Mouse (Mus musculus) forebrain, embryonic 12.5 days (tissue): Measurements from ENCODE around the gene Pgghg. TPM values are rescaled to one million over a fixed set of nuclear protein-coding genes. Genes with fewer than 3 reads are reported as not detected.

Experiments used
- ATAC-seq: fragments of 200-750 bp; cut with Nextera tagmentation; 2 replicates; pipeline ENCODE4 v1.8.0; 2017; ENCODE audit warnings: moderate TSS enrichment; ENCODE audit not compliant: low FRiP score
- H3K27ac ChIP-seq: fragments of 300-500 bp; sonication (generic); 2 replicates; pipeline ENCODE4 v1.5.1; 2016; ENCODE audit warnings: mild to moderate bottlenecking
- H3K27me3 ChIP-seq: fragments of 300-500 bp; sonication (generic); 2 replicates; pipeline ENCODE4 v1.6.1; 2016; ENCODE audit warnings: mild to moderate bottlenecking
- H3K36me3 ChIP-seq: fragments of 300-500 bp; sonication (generic); replicated peaks from 2 replicates; pipeline ENCODE4 v1.6.1; 2016; ENCODE audit warnings: mild to moderate bottlenecking
- H3K4me1 ChIP-seq: fragments of 300-500 bp; sonication (generic); 2 replicates; pipeline ENCODE4 v1.6.1; 2016
- H3K4me2 ChIP-seq: fragments of 300-500 bp; sonication (generic); 2 replicates; pipeline ENCODE4 v1.6.1; 2016; ENCODE audit warnings: mild to moderate bottlenecking, moderate library complexity
- H3K4me3 ChIP-seq: fragments of 300-500 bp; sonication (generic); replicated peaks from 2 replicates; pipeline ENCODE4 v1.5.1; 2016; ENCODE audit warnings: mild to moderate bottlenecking
- H3K9ac ChIP-seq: fragments of 300-500 bp; sonication (generic); 2 replicates; pipeline ENCODE4 v1.6.1; 2016; ENCODE audit warnings: mild to moderate bottlenecking
- H3K9me3 ChIP-seq: fragments of 300-500 bp; sonication (generic); 2 replicates; pipeline ENCODE4 v1.6.1; 2016
- WGBS: fragments of 180-500 bp; shearing (Covaris S2); methylation state at CpG from one replicate; pipeline ENCODE4 v1.1.7; 2016; 5-methylcytosine and 5-hydroxymethylcytosine counted together
- polyA plus RNA-seq: library from polyadenylated mRNA; unstranded; fragments of >200 nt; fragmentation: Nextera tagmentation; extraction: Ambion mirVana; gene quantifications from 2 replicates; pipeline ENCODE4 v1.2.1, GENCODE M21; 2016

Pgghg gene
- polyA plus RNA-seq, result 12.7 and 12.9 TPM in 2 replicates

GRCm38 (mm10) chr7:140941222-140942051, at the start of gene Pgghg:
Gene Pgghg (plus strand): TSS chr7:140941391.
- peak within 1 kb of the TSS; percentile 48 for H3K4me3 ChIP-seq
- WGBS, result 5% methylated on average over 33 of the region's 33 CpGs
- H3K9ac ChIP-seq, result peak within 1 kb of the TSS; percentile 69
- H3K4me1 ChIP-seq, result peaks cover 16% of the 10 kb centered on the region
- peak within 1 kb of the TSS; percentile 65 for H3K4me2 ChIP-seq
- ATAC-seq, result peak; percentile 89
- H3K9me3 ChIP-seq, result no peaks in the 10 kb centered on the region
- no peak within 1 kb of the TSS; the same call in 1 of the 2 replicates for H3K27ac ChIP-seq
- H3K27me3 ChIP-seq, result peaks cover 4% of the 10 kb centered on the region; the same call in 1 of the 2 replicates
- peaks cover 5% of the 10 kb centered on the region; the same call in 1 of the 2 replicates for H3K36me3 ChIP-seq

GRCm38 (mm10) chr7:140894031-140894430, 47.2 kb upstream of the Pgghg start:
- H3K27me3 ChIP-seq, result no peaks in the 10 kb centered on the region
- peaks cover 81% of the 10 kb centered on the region for H3K36me3 ChIP-seq
- 90% methylated on average over 7 of the region's 7 CpGs for WGBS
- no peaks in the 10 kb centered on the region for H3K4me1 ChIP-seq
- H3K9ac ChIP-seq, result no peak overlapping the region
- H3K4me2 ChIP-seq, result no peak overlapping the region
- H3K27ac ChIP-seq, result no peak overlapping the region
- no peak for ATAC-seq
- H3K4me3 ChIP-seq, result no peak overlapping the region
- H3K9me3 ChIP-seq, result no peaks in the 10 kb centered on the region

- Histone ChIP-seq H3K4me2 (no peak overlapping the region), H3K36me3 (peaks cover 80% of the 10 kb centered on the region), H3K27ac (no peak overlapping the region), H3K27me3 (no peaks in the 10 kb centered on the region), H3K4me1 (no peaks in the 10 kb centered on the region), H3K4me3 (no peak overlapping the region), H3K9ac (no peak overlapping the region), H3K9me3 (no peaks in the 10 kb centered on the region)
- WGBS, result 94% methylated on average over 3 of the region's 3 CpGs
- no peak for ATAC-seq
These were observed 46.6 kb upstream of the Pgghg start for GRCm38 (mm10) chr7:140894611-140895010.

- Histone ChIP-seq H3K4me2 (no peak overlapping the region), H3K36me3 (peaks cover 60% of the 10 kb centered on the region), H3K27me3 (no peaks in the 10 kb centered on the region), H3K9ac (no peak overlapping the region), H3K9me3 (no peaks in the 10 kb centered on the region), H3K27ac (no peak overlapping the region), H3K4me3 (no peak overlapping the region), H3K4me1 (no peaks in the 10 kb centered on the region)
- no peak for ATAC-seq
- WGBS, result 91% methylated on average over 7 of the region's 7 CpGs
These were observed 43.3 kb upstream of the Pgghg start for GRCm38 (mm10) chr7:140897863-140898262.

GRCm38 (mm10) chr7:140899121-140899520, 42.1 kb upstream of the Pgghg start:
- ATAC-seq, result no peak
- H3K36me3 ChIP-seq, result peaks cover 48% of the 10 kb centered on the region

GRCm38 (mm10) chr7:140900220-140900619, 41.0 kb upstream of the Pgghg start, which contains the start of gene Cox8b:
Gene Cox8b (minus strand): TSS chr7:140900446.
- no peaks in the 10 kb centered on the region for H3K9me3 ChIP-seq
- no peak within 1 kb of the TSS for H3K27ac ChIP-seq
- H3K4me3 ChIP-seq, result no peak within 1 kb of the TSS
- no peak within 1 kb of the TSS for H3K4me2 ChIP-seq
- 87% methylated on average over 10 of the region's 10 CpGs for WGBS
- no peak within 1 kb of the TSS for H3K9ac ChIP-seq
- ATAC-seq, result no peak
- no peaks in the 10 kb centered on the region for H3K27me3 ChIP-seq
- H3K36me3 ChIP-seq, result peaks cover 39% of the 10 kb centered on the region
- H3K4me1 ChIP-seq, result no peaks in the 10 kb centered on the region

More at GRCm38 (mm10) chr7:140899121-140899520, 42.1 kb upstream of the Pgghg start:
- whole genome bisulfite sequencing, result 85% methylated on average over 3 of the region's 3 CpGs
- Histone ChIP-seq H3K27ac (no peak overlapping the region), H3K9me3 (no peaks in the 10 kb centered on the region), H3K4me2 (no peak overlapping the region), H3K9ac (no peak overlapping the region), H3K4me3 (no peak overlapping the region), H3K27me3 (no peaks in the 10 kb centered on the region), H3K4me1 (no peaks in the 10 kb centered on the region)

GRCm38 (mm10) chr7:140902036-140902875, 38.9 kb upstream of the Pgghg start:
- H3K4me1 ChIP-seq, result no peaks in the 10 kb centered on the region
- no peak overlapping the region for H3K4me2 ChIP-seq
- no peak overlapping the region for H3K27ac ChIP-seq

GRCm38 (mm10) chr7:140903212-140903611, 38.0 kb upstream of the Pgghg start:
- H3K4me1 ChIP-seq, result no peaks in the 10 kb centered on the region
- no peak overlapping the region for H3K4me2 ChIP-seq
- ATAC-seq, result peak; percentile 46; the same call in 1 of the 2 replicates
- peaks cover 13% of the 10 kb centered on the region for H3K36me3 ChIP-seq
- H3K27me3 ChIP-seq, result no peaks in the 10 kb centered on the region
- no peak overlapping the region for H3K4me3 ChIP-seq
- no peak overlapping the region for H3K9ac ChIP-seq
- WGBS, result 24% methylated on average over 13 of the region's 13 CpGs
- H3K27ac ChIP-seq, result no peak overlapping the region
- H3K9me3 ChIP-seq, result no peaks in the 10 kb centered on the region

More at GRCm38 (mm10) chr7:140902036-140902875, 38.9 kb upstream of the Pgghg start:
- Histone ChIP-seq H3K4me3 (no peak overlapping the region), H3K36me3 (peaks cover 22% of the 10 kb centered on the region), H3K9ac (no peak overlapping the region), H3K9me3 (no peaks in the 10 kb centered on the region), H3K27me3 (no peaks in the 10 kb centered on the region)
- 71% methylated on average over 15 of the region's 15 CpGs for WGBS
- ATAC-seq, result no peak

GRCm38 (mm10) chr7:140905642-140906081, 35.5 kb upstream of the Pgghg start:
- no peak for ATAC-seq
- 94% methylated on average over 2 of the region's 2 CpGs for WGBS
- Histone ChIP-seq H3K9ac (no peak overlapping the region), H3K4me1 (peaks cover 4% of the 10 kb centered on the region; the same call in 1 of the 2 replicates), H3K4me3 (no peak overlapping the region), H3K4me2 (no peak overlapping the region), H3K27ac (no peak overlapping the region), H3K9me3 (no peaks in the 10 kb centered on the region), H3K27me3 (no peaks in the 10 kb centered on the region), H3K36me3 (no peaks in the 10 kb centered on the region)

- Histone ChIP-seq H3K4me2 (no peak overlapping the region), H3K36me3 (no peaks in the 10 kb centered on the region), H3K9ac (no peak overlapping the region), H3K4me1 (peaks cover 4% of the 10 kb centered on the region; the same call in 1 of the 2 replicates), H3K27me3 (no peaks in the 10 kb centered on the region), H3K27ac (no peak overlapping the region), H3K9me3 (no peaks in the 10 kb centered on the region), H3K4me3 (no peak overlapping the region)
- WGBS, result 87% methylated on average over 13 of the region's 13 CpGs
- no peak for ATAC-seq
These were observed 34.1 kb upstream of the Pgghg start for GRCm38 (mm10) chr7:140907131-140907530.

- H3K9me3 ChIP-seq, result no peaks in the 10 kb centered on the region
- H3K4me3 ChIP-seq, result no peak overlapping the region
- peaks cover 4% of the 10 kb centered on the region; the same call in 1 of the 2 replicates for H3K4me1 ChIP-seq
- H3K27ac ChIP-seq, result no peak overlapping the region
- no peak for ATAC-seq
- 90% methylated on average over 7 of the region's 7 CpGs for WGBS
- H3K27me3 ChIP-seq, result no peaks in the 10 kb centered on the region
- no peak overlapping the region for H3K9ac ChIP-seq
- H3K4me2 ChIP-seq, result no peak overlapping the region
- H3K36me3 ChIP-seq, result no peaks in the 10 kb centered on the region
These were observed 33.5 kb upstream of the Pgghg start for GRCm38 (mm10) chr7:140907697-140908096.

GRCm38 (mm10) chr7:140908181-140908580, 33.0 kb upstream of the Pgghg start:
- H3K4me3 ChIP-seq, result no peak overlapping the region
- H3K9me3 ChIP-seq, result no peaks in the 10 kb centered on the region
- peaks cover 4% of the 10 kb centered on the region; the same call in 1 of the 2 replicates for H3K4me1 ChIP-seq
- no peak for ATAC-seq
- no peak overlapping the region for H3K27ac ChIP-seq
- 52% methylated on average over 7 of the region's 7 CpGs for WGBS
- H3K36me3 ChIP-seq, result no peaks in the 10 kb centered on the region
- H3K27me3 ChIP-seq, result no peaks in the 10 kb centered on the region
- peak overlapping the region; percentile 61; the same call in 1 of the 2 replicates for H3K4me2 ChIP-seq
- no peak overlapping the region; the same call in 1 of the 2 replicates for H3K9ac ChIP-seq
